Mouse (Mus musculus) intestine, embryonic 15.5 days (tissue): Measurements from ENCODE around the gene Gm32717. TPM values are rescaled to one million over a fixed set of nuclear protein-coding genes. Genes with fewer than 3 reads are reported as not detected.
"Not testable (repeated sequence)": the region's sequence is repeated elsewhere in the genome, so short reads cannot be mapped to it uniquely, and the experiment has no call there.

Experiments
- ATAC-seq: fragments of 200-750 bp; cut with Nextera tagmentation; 2 replicates; pipeline ENCODE4 v1.8.0; 2017; ENCODE audit warnings: moderate TSS enrichment, moderate library complexity
- H3K27ac ChIP-seq: fragments of 300-500 bp; sonication (generic); 2 replicates; pipeline ENCODE4 v1.5.1; 2015; ENCODE audit warnings: mild to moderate bottlenecking, inconsistent platforms
- H3K27me3 ChIP-seq: fragments of 300-500 bp; sonication (generic); replicated peaks from 2 replicates; pipeline ENCODE4 v1.6.1; 2015; ENCODE audit warnings: inconsistent platforms
- H3K36me3 ChIP-seq: fragments of 300-500 bp; sonication (generic); 2 replicates; pipeline ENCODE4 v1.6.1; 2015; ENCODE audit warnings: inconsistent platforms
- H3K4me1 ChIP-seq: fragments of 300-500 bp; sonication (generic); replicated peaks from 2 replicates; pipeline ENCODE4 v1.6.1; 2015; ENCODE audit warnings: inconsistent platforms
- H3K4me2 ChIP-seq: fragments of 300-500 bp; sonication (generic); replicated peaks from 2 replicates; pipeline ENCODE4 v1.6.1; 2015; ENCODE audit warnings: mild to moderate bottlenecking, inconsistent platforms
- H3K4me3 ChIP-seq: fragments of 300-500 bp; sonication (generic); replicated peaks from 2 replicates; pipeline ENCODE4 v1.5.1; 2015; ENCODE audit warnings: inconsistent platforms
- H3K9ac ChIP-seq: fragments of 300-500 bp; sonication (generic); 2 replicates; pipeline ENCODE4 v1.6.1; 2015; ENCODE audit warnings: inconsistent platforms
- H3K9me3 ChIP-seq: fragments of 300-500 bp; sonication (generic); 2 replicates; pipeline ENCODE4 v1.6.1; 2016; ENCODE audit warnings: inconsistent platforms
- WGBS: fragments of 180-500 bp; shearing (Covaris S2); methylation state at CpG from one replicate; pipeline ENCODE4 v1.1.7; 2015; 5-methylcytosine and 5-hydroxymethylcytosine counted together
- polyA plus RNA-seq: library from polyadenylated mRNA; unstranded; fragments of >200 nt; fragmentation: Nextera tagmentation; extraction: Ambion mirVana; gene quantifications from 2 replicates; pipeline ENCODE4 v1.2.1, GENCODE M21; 2015

Gm32717 gene
- polyA plus RNA-seq, 1 experiment from 2014 or later: not detected

- not testable (repeated sequence) for H3K4me1 ChIP-seq, H3K27me3 ChIP-seq, H3K36me3 ChIP-seq, H3K27ac ChIP-seq, H3K9ac ChIP-seq, H3K9me3 ChIP-seq, H3K4me3 ChIP-seq, ATAC-seq, H3K4me2 ChIP-seq
- 30% methylated on average over 3 of the region's 3 CpGs for WGBS
Measured at GRCm38 (mm10) chr10:118195150-118195549, 45.4 kb downstream of the Gm32717 start.

Other genes with a start within 250 kb of the Gm32717 start
- 17.2 and 19.6 TPM in 2 replicates for gene Mdm1, start 99.0 kb downstream of the Gm32717 start, polyA plus RNA-seq
- not detected in 2 replicates for gene Il22, start 35.8 kb downstream of the Gm32717 start, polyA plus RNA-seq
- gene Gm32802, start 17.9 kb upstream of the Gm32717 start, polyA plus RNA-seq: not detected in 2 replicates
- gene Iltifb, start 54.3 kb upstream of the Gm32717 start, polyA plus RNA-seq: not detected in 2 replicates
- gene Gm9040, start 86.2 kb upstream of the Gm32717 start, polyA plus RNA-seq: not detected in 2 replicates
- not detected in 2 replicates for gene Gm9044, start 91.6 kb upstream of the Gm32717 start, polyA plus RNA-seq
- not detected in 2 replicates for gene Gm9045, start 97.1 kb upstream of the Gm32717 start, polyA plus RNA-seq
- not detected in 2 replicates for gene Gm9046, start 102.5 kb upstream of the Gm32717 start, polyA plus RNA-seq
- gene Gm9048, start 107.9 kb upstream of the Gm32717 start, polyA plus RNA-seq: not detected in 2 replicates
- not detected in 2 replicates for gene Gm9049, start 113.3 kb upstream of the Gm32717 start, polyA plus RNA-seq
- not detected in 2 replicates for gene Ifng, start 200.3 kb upstream of the Gm32717 start, polyA plus RNA-seq